Mouse (Mus musculus) kidney, adult 2 months (tissue): ENCODE results near the gene Pacsin2.

Source experiments
- CTCF ChIP-seq: fragments of 200-500 bp; conservative IDR thresholded peaks from 2 replicates; pipeline ENCODE4 v1.5.1; 2011; ENCODE audit warnings: low read depth, mild to moderate bottlenecking, control low read depth, low read length, moderate library complexity, mixed read lengths; ENCODE audit not compliant: insufficient read depth, insufficient read length
- POLR2A ChIP-seq: fragments of 200-500 bp; IDR thresholded peaks from one replicate; pipeline ENCODE4 v1.6.1; 2011; ENCODE audit warnings: low read depth, low read length, control low read depth

DNA sequence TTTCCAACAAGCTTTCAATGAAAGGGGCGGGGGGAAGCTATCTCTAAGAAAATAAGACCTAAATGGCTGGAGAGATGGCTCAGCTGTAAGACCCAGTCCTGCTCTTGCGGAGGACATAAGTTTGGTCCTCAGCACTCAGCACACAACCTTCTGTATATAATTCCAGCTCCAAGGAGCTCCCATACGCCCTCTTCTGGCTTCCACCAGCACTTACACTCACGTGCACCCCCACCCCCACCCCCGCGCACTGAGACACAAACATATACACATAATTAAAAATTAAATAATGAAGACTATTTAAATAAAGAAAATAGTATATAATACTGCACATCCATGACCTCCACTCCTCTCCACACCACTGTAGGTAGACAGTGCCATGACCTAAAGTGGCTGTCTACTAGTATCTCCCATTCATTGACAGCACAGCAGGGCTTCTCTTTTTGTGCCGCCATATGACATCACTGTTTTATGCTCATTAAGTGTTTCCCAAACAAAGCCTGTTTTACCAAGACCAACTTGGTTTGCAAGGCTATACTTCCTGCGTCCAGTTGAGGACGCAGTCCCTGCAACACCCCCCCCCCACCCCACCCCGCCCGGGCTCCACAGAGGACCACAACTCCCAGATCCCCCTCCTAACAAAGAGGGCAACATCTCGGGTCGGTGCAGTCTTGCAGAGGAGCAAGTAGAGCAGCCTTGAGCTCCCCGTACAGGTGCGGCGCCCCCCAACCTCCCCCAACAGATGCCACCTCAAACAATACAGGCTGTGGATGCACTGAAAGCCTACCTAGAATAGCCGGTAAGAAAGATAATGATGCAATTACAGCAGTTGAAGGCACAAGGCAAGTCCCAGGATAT, 45.8 kb upstream of the Pacsin2 start:
- no peak for TF ChIP-seq POLR2A
- TF ChIP-seq CTCF, result no peak
